Mouse (Mus musculus) heart, embryonic 10.5 days (tissue): ENCODE data around the gene Rnase1. TPM values are rescaled to one million over a fixed set of nuclear protein-coding genes. Genes with fewer than 3 reads are reported as not detected.

Experiments used
- DNase-seq: peaks from one replicate; pipeline ENCODE4 v3.0.0-alpha.2; 2017; ENCODE audit warnings: low spot score
- H3K27ac ChIP-seq: fragments of 300-500 bp; sonication (generic); 2 replicates; pipeline ENCODE4 v1.5.1; 2016; ENCODE audit warnings: mild to moderate bottlenecking
- H3K27me3 ChIP-seq: fragments of 300-500 bp; sonication (generic); 2 replicates; pipeline ENCODE4 v1.6.1; 2016; ENCODE audit warnings: mild to moderate bottlenecking; ENCODE audit not compliant: poor library complexity, insufficient read depth, severe bottlenecking
- H3K36me3 ChIP-seq: fragments of 300-500 bp; sonication (generic); 2 replicates; pipeline ENCODE4 v1.6.1; 2016; ENCODE audit warnings: mild to moderate bottlenecking, moderate library complexity
- H3K4me1 ChIP-seq: fragments of 300-500 bp; sonication (generic); 2 replicates; pipeline ENCODE4 v1.6.1; 2016; ENCODE audit warnings: mild to moderate bottlenecking
- H3K4me3 ChIP-seq: fragments of 300-500 bp; sonication (generic); 2 replicates; pipeline ENCODE4 v1.5.1; 2016; ENCODE audit warnings: mild to moderate bottlenecking, moderate library complexity
- H3K9me3 ChIP-seq: fragments of 300-500 bp; sonication (generic); 2 replicates; pipeline ENCODE4 v1.6.1; 2016; ENCODE audit warnings: mild to moderate bottlenecking, moderate library complexity
- WGBS: fragments of 180-500 bp; shearing (Covaris S2); methylation state at CpG from one replicate; pipeline ENCODE4 v1.1.7; 2016; 5-methylcytosine and 5-hydroxymethylcytosine counted together
- polyA plus RNA-seq: library from polyadenylated mRNA; unstranded; fragments of >200 nt; fragmentation: Nextera tagmentation; extraction: Ambion mirVana; gene quantifications from 2 replicates; pipeline ENCODE4 v1.2.1, GENCODE M21; 2016

Gene Rnase1
- polyA plus RNA-seq, 1 experiment from 2014 or later: not detected

GRCm38 (mm10) chr14:51130315-51130940 is 16.2 kb downstream of the Rnase1 start:
- no peaks in the 10 kb centered on the region for H3K27me3 ChIP-seq
- peak overlapping the region; percentile 67; the same call in 1 of the 2 replicates for H3K27ac ChIP-seq
- peaks cover 20% of the 10 kb centered on the region for H3K4me1 ChIP-seq
- H3K36me3 ChIP-seq: no peaks in the 10 kb centered on the region
- 51% methylated on average over 9 of the region's 9 CpGs for WGBS
- no peak overlapping the region for H3K4me3 ChIP-seq
- no peaks in the 10 kb centered on the region for H3K9me3 ChIP-seq
- DNase-seq: peak; percentile 81

GRCm38 (mm10) chr14:51129624-51129975 is 17.0 kb downstream of the Rnase1 start:
- 64% methylated on average over 4 of the region's 4 CpGs for WGBS
- no peaks in the 10 kb centered on the region for H3K9me3 ChIP-seq
- DNase-seq: no peak
- H3K27me3 ChIP-seq: no peaks in the 10 kb centered on the region
- H3K36me3 ChIP-seq: no peaks in the 10 kb centered on the region
- no peak overlapping the region for H3K4me3 ChIP-seq
- peaks cover 20% of the 10 kb centered on the region for H3K4me1 ChIP-seq
- peak overlapping the region; percentile 62; the same call in 1 of the 2 replicates for H3K27ac ChIP-seq

DNA sequence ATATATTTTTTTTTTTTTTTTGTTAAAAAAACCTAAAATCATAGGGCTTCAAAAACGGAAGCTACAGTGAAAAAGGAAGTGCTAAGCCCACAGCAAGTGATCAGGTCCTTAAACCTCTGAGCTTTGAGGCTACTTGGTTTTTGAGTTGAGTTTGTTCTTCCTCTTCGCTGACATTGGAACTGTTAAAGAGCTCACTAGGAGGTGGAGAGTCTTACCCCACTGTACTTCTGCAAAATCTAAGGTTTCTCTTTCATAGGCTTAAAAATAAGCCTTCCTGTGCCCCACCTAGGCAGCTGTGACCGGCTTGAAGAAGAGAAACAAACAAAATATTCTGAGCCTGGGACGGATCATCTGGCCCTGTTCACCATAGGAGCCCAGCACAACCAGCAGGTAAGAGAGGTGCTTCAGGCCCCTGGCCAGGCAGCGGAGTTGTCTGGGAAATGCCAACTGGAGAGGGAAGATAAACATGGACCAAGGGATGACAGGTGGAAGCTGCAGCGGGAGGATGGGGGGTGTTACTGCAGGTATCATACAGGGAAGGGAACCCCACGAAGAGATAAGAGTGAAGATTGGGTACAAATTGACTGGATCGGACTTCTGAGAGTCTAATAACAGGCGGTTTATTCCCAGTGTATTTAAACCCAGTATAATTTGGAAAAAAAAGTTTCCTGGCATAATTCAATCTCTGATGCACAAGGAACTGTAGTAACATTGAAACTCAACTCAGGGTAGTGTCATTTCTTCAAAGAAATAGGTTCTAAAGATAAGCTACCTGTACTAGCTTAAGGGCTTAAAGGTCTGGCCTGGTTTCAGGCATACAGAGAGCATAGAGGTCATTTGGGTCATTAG is 17.6 kb downstream of the Rnase1 start:
- Histone ChIP-seq H3K27me3 (no peaks in the 10 kb centered on the region), H3K36me3 (no peaks in the 10 kb centered on the region), H3K27ac (peak overlapping the region; percentile 62), H3K9me3 (no peaks in the 10 kb centered on the region), H3K4me3 (no peak overlapping the region), H3K4me1 (peaks cover 20% of the 10 kb centered on the region)
- DNase-seq: no peak
- 74% methylated on average over 9 of the region's 9 CpGs for WGBS

GRCm38 (mm10) chr14:51127648-51128258 is 18.8 kb downstream of the Rnase1 start:
- Histone ChIP-seq H3K27ac (peak overlapping the region; percentile 57), H3K27me3 (no peaks in the 10 kb centered on the region), H3K9me3 (no peaks in the 10 kb centered on the region), H3K4me3 (no peak overlapping the region), H3K36me3 (no peaks in the 10 kb centered on the region), H3K4me1 (peaks cover 20% of the 10 kb centered on the region)
- WGBS: 43% methylated on average over 2 of the region's 2 CpGs
- peak; percentile 92 for DNase-seq

- Histone ChIP-seq H3K4me3 (no peak overlapping the region), H3K27ac (no peak overlapping the region), H3K27me3 (no peaks in the 10 kb centered on the region), H3K36me3 (no peaks in the 10 kb centered on the region), H3K9me3 (no peaks in the 10 kb centered on the region), H3K4me1 (peaks cover 16% of the 10 kb centered on the region)
- WGBS: 82% methylated on average over 6 of the region's 6 CpGs
- no peak for DNase-seq
These were observed 20.9 kb downstream of the Rnase1 start for GRCm38 (mm10) chr14:51125684-51126083.

DNA sequence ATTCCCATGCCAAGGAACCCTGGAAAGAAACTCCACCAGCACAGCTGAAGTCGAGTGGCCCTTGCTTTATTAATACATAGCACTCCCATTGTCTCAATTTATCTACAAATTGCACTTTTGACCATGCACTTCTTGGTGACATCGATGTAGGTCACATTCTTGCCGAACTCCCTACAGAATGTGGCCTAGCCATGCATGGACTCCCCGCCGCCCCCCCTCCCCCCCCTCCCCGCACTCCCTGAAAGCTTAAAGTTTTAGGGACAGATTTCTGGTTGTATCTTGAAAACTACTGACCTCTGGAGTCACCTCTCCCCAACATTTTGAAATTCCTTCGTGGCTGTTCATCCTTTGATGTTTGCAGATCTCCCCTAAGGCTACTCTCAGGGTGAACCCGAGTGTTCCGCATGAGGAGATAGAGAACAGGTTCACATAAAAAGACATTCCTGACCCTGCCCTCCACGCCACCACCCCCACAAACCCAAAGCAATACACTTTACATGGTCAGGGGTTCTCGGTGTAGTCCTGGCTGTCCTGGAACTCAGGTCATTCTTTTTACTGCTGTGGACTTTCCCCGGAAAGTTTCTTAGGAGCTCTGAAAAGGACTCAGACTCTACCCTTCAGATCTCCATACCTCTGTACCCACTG is 32.5 kb downstream of the Rnase1 start, which contains the start of gene Eddm3b:
TSS of gene Eddm3b (plus strand) at position 511 of the 645 bp plus-strand sequence.
- Histone ChIP-seq H3K27me3 (no peaks in the 10 kb centered on the region), H3K9me3 (no peaks in the 10 kb centered on the region), H3K36me3 (no peaks in the 10 kb centered on the region), H3K4me1 (peaks cover 10% of the 10 kb centered on the region), H3K4me3 (no peak within 1 kb of the TSS), H3K27ac (no peak within 1 kb of the TSS)
- DNase-seq: no peak
- 53% methylated on average over 12 of the region's 12 CpGs for WGBS

- Histone ChIP-seq H3K4me3 (no peak overlapping the region), H3K36me3 (no peaks in the 10 kb centered on the region), H3K27ac (no peak overlapping the region), H3K4me1 (peaks cover 10% of the 10 kb centered on the region), H3K27me3 (no peaks in the 10 kb centered on the region), H3K9me3 (no peaks in the 10 kb centered on the region)
- no peak for DNase-seq
- 37% methylated on average over 9 of the region's 9 CpGs for WGBS
These were observed 33.1 kb downstream of the Rnase1 start for GRCm38 (mm10) chr14:51113476-51113875.

DNA sequence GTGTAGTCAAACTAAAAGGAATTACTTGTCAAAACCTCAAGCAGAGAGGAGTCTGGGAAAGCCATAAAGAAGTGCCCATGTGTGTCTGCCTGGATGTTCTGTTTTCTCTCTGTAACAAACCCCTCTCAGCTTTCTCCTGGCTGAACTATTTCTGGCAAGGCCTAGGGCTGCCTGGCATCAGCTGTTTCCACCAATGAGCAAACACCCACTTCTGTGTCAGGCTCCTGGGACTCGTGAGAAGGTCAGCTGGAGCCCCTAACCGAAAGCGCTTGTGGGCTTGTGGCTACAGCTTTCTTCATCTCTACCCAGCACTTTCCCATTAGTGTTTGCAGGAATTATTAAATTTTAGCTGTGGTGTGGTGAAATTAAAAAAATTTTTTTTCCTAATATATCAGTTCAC is 34.6 kb downstream of the Rnase1 start:
- peak overlapping the region; percentile 22; the same call in 1 of the 2 replicates for H3K27ac ChIP-seq

DNA sequence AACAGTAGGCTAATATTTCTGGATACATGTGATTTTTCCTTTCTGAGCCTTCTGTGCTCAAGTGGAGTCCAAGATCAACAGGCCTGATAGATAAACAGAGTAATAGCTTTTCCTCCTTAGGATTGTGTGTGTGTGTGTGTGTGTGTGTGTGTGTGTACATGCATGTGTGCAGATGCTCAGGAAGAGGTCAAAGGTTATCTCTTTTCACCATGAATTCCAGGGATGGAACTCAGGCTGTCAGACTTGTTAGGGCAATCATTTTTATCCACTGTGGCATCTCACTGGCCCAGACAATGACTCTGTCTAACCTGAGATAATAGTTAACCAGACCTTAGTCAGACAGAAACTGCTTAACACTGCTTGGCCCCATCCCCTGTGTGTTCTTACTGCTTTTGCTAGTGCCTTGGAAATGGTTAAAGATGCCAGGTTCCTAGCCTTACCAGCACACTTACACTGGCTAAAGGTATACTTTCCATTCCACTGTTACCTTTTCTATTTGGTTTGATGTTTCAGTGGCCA is 40.1 kb downstream of the Rnase1 start:
- Histone ChIP-seq H3K4me3 (no peak overlapping the region), H3K27me3 (no peaks in the 10 kb centered on the region), H3K9me3 (no peaks in the 10 kb centered on the region), H3K36me3 (no peaks in the 10 kb centered on the region), H3K4me1 (no peaks in the 10 kb centered on the region; the same call in 1 of the 2 replicates), H3K27ac (no peak overlapping the region)
- no peak for DNase-seq

More for the DNA sequence above, 34.6 kb downstream of the Rnase1 start:
- Histone ChIP-seq H3K4me1 (peaks cover 10% of the 10 kb centered on the region), H3K36me3 (no peaks in the 10 kb centered on the region), H3K27me3 (no peaks in the 10 kb centered on the region), H3K9me3 (no peaks in the 10 kb centered on the region), H3K4me3 (no peak overlapping the region)
- peak; percentile 82 for DNase-seq
- WGBS: 39% methylated on average over 3 of the region's 3 CpGs

DNA sequence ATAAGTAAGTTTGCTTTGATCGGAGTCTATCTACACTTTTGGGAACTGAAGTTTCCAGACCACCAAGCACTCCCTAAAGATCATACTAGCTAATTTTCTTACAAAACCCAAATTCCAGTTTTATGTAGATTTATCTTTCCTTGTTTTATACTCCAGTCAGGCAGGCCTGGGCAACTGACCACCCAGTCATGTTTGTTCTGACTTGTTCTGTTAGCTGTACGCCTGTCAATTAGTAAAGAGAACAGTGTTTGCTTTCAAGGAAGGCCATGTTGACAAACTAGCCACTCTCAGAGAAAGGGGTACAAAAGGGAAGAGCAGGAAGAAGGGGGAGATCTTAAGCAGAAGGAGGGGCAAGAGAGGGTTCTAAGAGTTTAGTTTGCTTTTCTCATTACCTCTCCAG is 42.2 kb downstream of the Rnase1 start:
- H3K27me3 ChIP-seq: no peaks in the 10 kb centered on the region
- no peaks in the 10 kb centered on the region for H3K4me1 ChIP-seq
- no peak for DNase-seq
- H3K27ac ChIP-seq: no peak overlapping the region
- H3K36me3 ChIP-seq: no peaks in the 10 kb centered on the region
- H3K4me3 ChIP-seq: no peak overlapping the region
- 91% methylated on average over 2 of the region's 2 CpGs for WGBS
- no peaks in the 10 kb centered on the region for H3K9me3 ChIP-seq

DNA sequence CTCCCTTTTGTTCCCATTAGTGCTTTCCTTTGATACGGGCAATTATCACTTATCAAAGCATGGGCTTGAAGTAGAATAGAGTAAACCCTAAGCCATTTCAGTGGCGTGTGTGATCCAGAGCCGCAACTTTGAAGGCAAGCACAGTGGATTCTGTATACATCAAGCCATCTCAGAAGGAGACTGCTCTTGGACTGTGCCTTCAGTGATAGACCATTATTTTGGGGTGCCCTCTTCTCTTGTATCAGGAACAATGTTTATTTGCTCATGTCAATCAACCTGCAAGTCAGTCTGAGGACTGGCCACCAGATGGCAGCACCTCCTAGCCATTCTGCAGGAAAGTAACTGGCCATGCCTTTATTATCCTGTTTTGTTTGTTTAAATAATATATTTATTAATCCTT is 43.4 kb downstream of the Rnase1 start:
- no peaks in the 10 kb centered on the region for H3K36me3 ChIP-seq
- 48% methylated on average over 3 of the region's 3 CpGs for WGBS
- H3K27me3 ChIP-seq: no peaks in the 10 kb centered on the region
- no peak for DNase-seq
- no peak overlapping the region for H3K27ac ChIP-seq
- H3K4me1 ChIP-seq: no peaks in the 10 kb centered on the region
- no peak overlapping the region for H3K4me3 ChIP-seq
- no peaks in the 10 kb centered on the region for H3K9me3 ChIP-seq

DNA sequence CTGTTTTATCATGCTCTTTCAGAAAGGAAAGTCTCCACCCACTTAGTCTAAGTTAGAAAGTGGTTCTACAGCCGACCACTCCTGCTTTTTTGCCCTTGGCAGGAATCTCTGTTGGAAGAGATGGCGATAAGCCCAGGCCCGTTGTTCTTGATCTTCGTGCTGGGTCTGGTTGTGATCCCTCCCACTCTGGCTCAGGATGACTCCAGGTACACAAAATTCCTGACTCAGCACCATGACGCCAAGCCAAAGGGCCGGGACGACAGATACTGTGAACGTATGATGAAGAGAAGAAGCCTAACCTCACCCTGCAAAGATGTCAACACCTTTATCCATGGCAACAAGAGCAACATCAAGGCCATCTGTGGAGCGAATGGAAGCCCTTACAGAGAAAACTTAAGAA is 45.3 kb downstream of the Rnase1 start:
- H3K36me3 ChIP-seq: no peaks in the 10 kb centered on the region
- no peak for DNase-seq
- H3K9me3 ChIP-seq: no peaks in the 10 kb centered on the region
- no peaks in the 10 kb centered on the region for H3K4me1 ChIP-seq
- 65% methylated on average over 9 of the region's 9 CpGs for WGBS
- no peak overlapping the region for H3K4me3 ChIP-seq
- no peak overlapping the region for H3K27ac ChIP-seq
- H3K27me3 ChIP-seq: no peaks in the 10 kb centered on the region
